Mouse (Mus musculus) lung, adult 2 months (tissue): ENCODE results near the gene Gm10570. TPM values are rescaled to one million over a fixed set of nuclear protein-coding genes. Genes with fewer than 3 reads are reported as not detected.
A peak's percentile ranks its signal among the peaks of the same experiment; 100 is the strongest.

Source experiments
- DNase-seq: peaks from one replicate; pipeline ENCODE4 v3.0.0; 2022
- H3K4me1 ChIP-seq: fragments of 200-500 bp; 2 replicates; pipeline ENCODE4 v1.6.1; 2011; ENCODE audit warnings: low read length; ENCODE audit not compliant: control insufficient read depth, insufficient read depth
- H3K4me3 ChIP-seq: fragments of 200-500 bp; replicated peaks from 2 replicates; pipeline ENCODE3; 2011; ENCODE audit warnings: low read depth, mild to moderate bottlenecking, control low read depth, low read length; ENCODE audit errors: extremely low read depth
- CTCF ChIP-seq: fragments of 200-500 bp; IDR thresholded peaks from 2 replicates; pipeline ENCODE4 v1.5.1; 2011; ENCODE audit warnings: mild to moderate bottlenecking, low read length, control low read depth; ENCODE audit not compliant: insufficient read depth
- POLR2A ChIP-seq: fragments of 200-500 bp; IDR thresholded peaks from 2 replicates; pipeline ENCODE4 v1.6.1; 2011; ENCODE audit warnings: low read depth, mild to moderate bottlenecking, control low read depth, low read length, borderline replicate concordance; ENCODE audit errors: extremely low read depth
- WGBS: fragments of 180-500 bp; shearing (Covaris S2); methylation state at CpG from one replicate; pipeline ENCODE4 v1.1.7; 2018; 5-methylcytosine and 5-hydroxymethylcytosine counted together
- polyA plus RNA-seq: library from polyadenylated mRNA; depleted of rRNA; stranded (reverse); fragments of >200 nt; gene quantifications from 2 replicates; pipeline ENCODE4 v1.2.3, GENCODE M21; 2012

Gene Gm10570
- polyA plus RNA-seq, 1 experiment, result not detected

- DNase-seq, result no peak
- Histone ChIP-seq H3K4me1 (no peaks in the 10 kb centered on the region), H3K4me3 (no peak overlapping the region)
- no peak for TF ChIP-seq POLR2A
- TF ChIP-seq CTCF, result no peak
- 67% methylated on average over 8 of the region's 8 CpGs for WGBS
Observed at GRCm38 (mm10) chr4:130309254-130309653, 780 bp upstream of the Gm10570 start.

DNA sequence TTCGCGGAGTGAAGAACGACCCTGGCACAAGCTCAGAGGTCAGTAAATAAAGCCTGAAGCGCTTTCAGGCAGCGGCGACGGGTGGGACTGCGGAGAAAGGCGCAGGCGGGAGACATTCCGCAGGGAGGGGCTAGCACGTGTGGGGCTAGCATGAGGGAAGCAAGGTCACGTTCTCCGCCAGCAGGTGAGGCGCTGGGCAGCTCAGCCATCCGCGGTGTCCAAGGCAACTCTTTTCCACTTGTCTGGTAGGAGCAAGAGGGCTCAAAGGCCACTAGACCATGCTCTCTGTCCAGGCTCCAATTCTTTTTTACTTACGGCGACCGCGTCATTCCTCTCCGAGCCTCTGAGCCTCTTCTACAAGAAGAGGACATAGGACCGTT lies 633 bp downstream of the Gm10570 start:
- DNase-seq, result peak; percentile 57
- WGBS, result 2% methylated on average over 23 of the region's 23 CpGs
- TF ChIP-seq CTCF (no peak), POLR2A (no peak)
- Histone ChIP-seq H3K4me1 (no peaks in the 10 kb centered on the region), H3K4me3 (peak overlapping the region; percentile 3)

- WGBS, result 67% methylated on average over 10 of the region's 10 CpGs
- Histone ChIP-seq H3K4me3 (no peak overlapping the region), H3K4me1 (no peaks in the 10 kb centered on the region)
- peak; percentile 10 for DNase-seq
- TF ChIP-seq CTCF, result no peak
- no peak for TF ChIP-seq POLR2A
Observed at GRCm38 (mm10) chr4:130306796-130307630, 1.5 kb downstream of the Gm10570 start.

GRCm38 (mm10) chr4:130304746-130305145 lies 3.7 kb downstream of the Gm10570 start:
- Histone ChIP-seq H3K4me1 (no peaks in the 10 kb centered on the region), H3K4me3 (no peak overlapping the region)
- WGBS, result 37% methylated on average over 3 of the region's 3 CpGs
- TF ChIP-seq POLR2A, result no peak
- no peak for TF ChIP-seq CTCF
- no peak for DNase-seq

DNA sequence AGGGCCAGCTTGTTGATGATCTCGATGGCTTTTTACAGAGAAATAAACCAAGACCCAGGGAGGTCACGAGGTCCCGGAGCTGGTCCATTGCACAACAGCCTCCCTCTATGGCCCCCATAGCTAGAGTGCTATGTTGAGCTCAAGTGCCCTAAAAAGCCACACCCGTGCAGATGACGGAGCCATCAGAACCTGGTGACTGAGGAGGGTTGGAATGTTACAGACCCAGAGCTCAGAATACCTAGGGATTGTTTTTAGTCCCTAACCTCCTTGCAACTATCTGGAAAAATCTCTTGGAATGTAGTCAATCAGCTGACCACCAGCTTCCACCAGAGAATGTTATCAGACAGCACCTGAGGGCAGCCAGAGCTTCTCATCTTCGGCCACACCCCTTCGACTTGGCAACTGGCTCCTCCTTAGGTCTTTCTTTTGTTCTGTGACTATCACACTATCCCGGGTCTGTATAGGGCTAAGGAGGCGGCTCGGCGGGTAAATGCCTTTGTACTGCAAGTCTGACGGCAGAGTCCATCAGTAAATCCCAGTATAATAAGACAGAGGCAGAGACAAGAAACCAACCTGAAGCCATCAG lies 6.1 kb downstream of the Gm10570 start:
- TF ChIP-seq CTCF, result no peak
- DNase-seq, result no peak
- Histone ChIP-seq H3K4me3 (no peak overlapping the region), H3K4me1 (no peaks in the 10 kb centered on the region)
- 57% methylated on average over 12 of the region's 12 CpGs for WGBS

DNA sequence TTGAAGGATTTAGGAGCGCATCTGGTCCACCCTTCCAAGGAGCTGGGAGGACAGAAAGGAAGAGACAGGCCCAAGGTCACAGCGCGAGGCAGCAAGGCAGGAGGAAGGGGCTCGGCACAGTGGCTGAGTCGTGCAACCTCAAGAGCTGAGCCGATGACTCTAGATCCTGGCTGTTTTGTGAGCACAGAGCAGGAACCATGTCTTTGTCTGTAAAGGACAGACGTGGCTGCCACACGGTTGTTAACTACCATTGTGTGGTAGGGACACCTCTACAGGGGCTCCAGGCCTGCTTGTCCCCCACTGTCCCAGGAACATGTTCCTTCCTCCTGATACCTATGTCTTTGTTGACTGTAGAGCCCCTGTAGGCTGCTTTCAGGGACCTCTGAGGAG lies 8.8 kb downstream of the Gm10570 start:
- no peak for TF ChIP-seq POLR2A
- TF ChIP-seq CTCF, result no peak
- Histone ChIP-seq H3K4me3 (no peak overlapping the region), H3K4me1 (no peaks in the 10 kb centered on the region)
- 69% methylated on average over 8 of the region's 8 CpGs for WGBS
- DNase-seq, result no peak

DNA sequence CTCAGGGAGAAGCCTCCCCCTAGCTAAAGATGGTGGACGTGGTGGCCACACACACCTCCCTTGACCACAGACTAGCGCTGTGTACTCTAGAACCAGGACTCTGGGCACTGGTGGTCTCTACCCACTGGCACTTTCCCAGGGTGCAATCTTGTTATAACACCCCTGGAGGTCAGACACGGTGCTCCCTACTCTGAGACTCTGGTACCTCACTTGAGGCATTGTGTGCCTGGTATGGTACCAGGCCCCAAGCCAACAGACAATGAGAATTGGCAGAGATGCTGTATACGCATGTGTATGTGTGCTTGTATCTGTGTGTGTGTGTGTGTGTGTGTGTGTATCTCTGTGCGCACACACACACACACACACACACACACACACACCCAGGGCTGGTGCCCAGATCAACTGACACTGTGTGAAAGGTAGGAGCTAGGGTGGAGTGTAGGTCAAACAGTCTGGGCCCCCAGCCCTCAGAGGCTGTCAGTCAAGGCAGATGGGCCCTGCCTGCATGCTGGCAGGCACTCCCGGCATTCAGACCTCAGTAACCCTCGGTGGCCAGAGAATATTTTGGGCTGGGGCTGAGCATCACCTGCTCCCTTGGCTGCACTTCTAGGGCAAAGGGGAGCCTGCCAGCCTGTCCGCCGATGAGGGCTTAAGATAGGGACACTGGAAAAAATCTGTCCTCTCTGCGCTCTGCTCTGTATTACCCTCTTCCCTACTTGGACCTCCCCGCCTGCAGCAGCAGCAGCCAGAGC lies 9.4 kb downstream of the Gm10570 start:
- Histone ChIP-seq H3K4me3 (no peak overlapping the region), H3K4me1 (no peaks in the 10 kb centered on the region)
- WGBS, result 75% methylated on average over 11 of the region's 11 CpGs
- DNase-seq, result no peak
- TF ChIP-seq POLR2A (no peak), CTCF (no peak)

- DNase-seq, result no peak
- TF ChIP-seq POLR2A (no peak), CTCF (peak; percentile 82)
- WGBS, result 24% methylated on average over 13 of the region's 13 CpGs
- H3K4me3 ChIP-seq, result no peak overlapping the region
- H3K4me1 ChIP-seq, result no peaks in the 10 kb centered on the region
Observed at GRCm38 (mm10) chr4:130297123-130297529, 11.3 kb downstream of the Gm10570 start.

- WGBS, result 87% methylated on average over 13 of the region's 13 CpGs
- no peaks in the 10 kb centered on the region for H3K4me1 ChIP-seq
- H3K4me3 ChIP-seq, result no peak overlapping the region
- no peak for DNase-seq
- TF ChIP-seq POLR2A (no peak), CTCF (no peak)
Observed at GRCm38 (mm10) chr4:130296243-130296965, 12.1 kb downstream of the Gm10570 start.
